Mouse (Mus musculus) intestine, embryonic 16.5 days (tissue): ENCODE results near the gene Poc1b. TPM values are rescaled to one million over a fixed set of nuclear protein-coding genes. Genes with fewer than 3 reads are reported as not detected.

Source experiments
- ATAC-seq: fragments of 200-750 bp; cut with Nextera tagmentation; 2 replicates; pipeline ENCODE4 v1.8.0; 2017; ENCODE audit warnings: moderate TSS enrichment, moderate library complexity
- H3K27ac ChIP-seq: fragments of 300-500 bp; sonication (generic); 2 replicates; pipeline ENCODE4 v1.5.1; 2014; ENCODE audit warnings: mild to moderate bottlenecking, low read length
- H3K27me3 ChIP-seq: fragments of 300-500 bp; sonication (generic); replicated peaks from 2 replicates; pipeline ENCODE4 v1.6.1; 2014; ENCODE audit warnings: low read length, control low read depth, mixed read lengths; ENCODE audit not compliant: control insufficient read depth, insufficient read depth
- H3K36me3 ChIP-seq: fragments of 300-500 bp; sonication (generic); 2 replicates; pipeline ENCODE4 v1.6.1; 2014; ENCODE audit warnings: low read length, control low read depth; ENCODE audit not compliant: control insufficient read depth, insufficient read depth
- H3K4me1 ChIP-seq: fragments of 300-500 bp; sonication (generic); 2 replicates; pipeline ENCODE4 v1.6.1; 2014; ENCODE audit warnings: low read length, control low read depth, mixed read lengths; ENCODE audit not compliant: control insufficient read depth, insufficient read depth
- H3K4me2 ChIP-seq: fragments of 300-500 bp; sonication (generic); 2 replicates; pipeline ENCODE4 v1.6.1; 2014; ENCODE audit warnings: low read depth, low read length, control low read depth
- H3K4me3 ChIP-seq: fragments of 300-500 bp; sonication (generic); 2 replicates; pipeline ENCODE4 v1.5.1; 2014; ENCODE audit warnings: mild to moderate bottlenecking, low read length
- H3K9ac ChIP-seq: fragments of 300-500 bp; sonication (generic); 2 replicates; pipeline ENCODE4 v1.6.1; 2014; ENCODE audit warnings: low read depth, low read length
- H3K9me3 ChIP-seq: fragments of 300-500 bp; sonication (generic); 2 replicates; pipeline ENCODE4 v1.6.1; 2016; ENCODE audit warnings: low read length, control low read depth; ENCODE audit not compliant: control insufficient read depth
- WGBS: fragments of 180-500 bp; shearing (Covaris S2); extraction: QIAGEN DNeasy Blood & Tissue Kit; methylation state at CpG from one replicate; pipeline ENCODE4 v1.1.7; 2014; 5-methylcytosine and 5-hydroxymethylcytosine counted together
- polyA plus RNA-seq: library from polyadenylated mRNA; unstranded; fragments of >200 nt; fragmentation: Nextera tagmentation; extraction: Ambion mirVana; gene quantifications from 2 replicates; pipeline ENCODE4 v1.2.1, GENCODE M21; 2015

The Poc1b gene
- polyA plus RNA-seq, 1 experiment from 2014 or later = 20.5 TPM

GRCm38 (mm10) chr10:99203163-99203562, 96.3 kb downstream of the Poc1b start:
- H3K9me3 ChIP-seq = no peaks in the 10 kb centered on the region
- no peaks in the 10 kb centered on the region for H3K36me3 ChIP-seq
- peaks cover 8% of the 10 kb centered on the region for H3K4me1 ChIP-seq
- H3K27ac ChIP-seq = peak overlapping the region; percentile 71; the same call in 1 of the 2 replicates
- WGBS = 56% methylated on average over 5 of the region's 5 CpGs
- H3K4me3 ChIP-seq = no peak overlapping the region
- no peak overlapping the region for H3K4me2 ChIP-seq
- ATAC-seq = no peak
- peak overlapping the region; percentile 60 for H3K9ac ChIP-seq
- no peaks in the 10 kb centered on the region for H3K27me3 ChIP-seq

GRCm38 (mm10) chr10:99203577-99204487, 97.0 kb downstream of the Poc1b start:
- ATAC-seq = peak; percentile 69
- peak overlapping the region; percentile 38 for H3K4me3 ChIP-seq
- no peaks in the 10 kb centered on the region for H3K27me3 ChIP-seq
- peaks cover 8% of the 10 kb centered on the region for H3K4me1 ChIP-seq
- H3K27ac ChIP-seq = peak overlapping the region; percentile 71
- no peaks in the 10 kb centered on the region for H3K36me3 ChIP-seq
- H3K9ac ChIP-seq = peak overlapping the region; percentile 60
- H3K4me2 ChIP-seq = peak overlapping the region; percentile 56
- WGBS = 7% methylated on average over 28 of the region's 29 CpGs
- H3K9me3 ChIP-seq = no peaks in the 10 kb centered on the region

GRCm38 (mm10) chr10:99204553-99204952, 97.7 kb downstream of the Poc1b start:
- 13% methylated on average over 11 of the region's 11 CpGs for WGBS
- ATAC-seq = 0 out of 2 replicates have a peak, but pooled peaks have one; percentile 17
- H3K9ac ChIP-seq = peak overlapping the region; percentile 60

GRCm38 (mm10) chr10:99207121-99207520, 100.3 kb downstream of the Poc1b start:
- H3K4me2 ChIP-seq = no peak overlapping the region

More at GRCm38 (mm10) chr10:99204553-99204952, 97.7 kb downstream of the Poc1b start:
- H3K36me3 ChIP-seq = no peaks in the 10 kb centered on the region
- no peaks in the 10 kb centered on the region for H3K27me3 ChIP-seq
- H3K4me2 ChIP-seq = peak overlapping the region; percentile 56
- H3K9me3 ChIP-seq = no peaks in the 10 kb centered on the region
- H3K4me1 ChIP-seq = peaks cover 11% of the 10 kb centered on the region
- peak overlapping the region; percentile 71 for H3K27ac ChIP-seq
- peak overlapping the region; percentile 38 for H3K4me3 ChIP-seq

GRCm38 (mm10) chr10:99209146-99209800, 102.4 kb downstream of the Poc1b start:
- Histone ChIP-seq H3K27ac (no peak overlapping the region), H3K27me3 (no peaks in the 10 kb centered on the region), H3K4me3 (no peak overlapping the region), H3K9ac (no peak overlapping the region), H3K4me2 (no peak overlapping the region), H3K9me3 (no peaks in the 10 kb centered on the region), H3K4me1 (peaks cover 6% of the 10 kb centered on the region; the same call in 1 of the 2 replicates), H3K36me3 (no peaks in the 10 kb centered on the region)
- ATAC-seq = no peak
- 75% methylated on average over 13 of the region's 13 CpGs for WGBS

More at GRCm38 (mm10) chr10:99207121-99207520, 100.3 kb downstream of the Poc1b start:
- Histone ChIP-seq H3K27ac (no peak overlapping the region), H3K9me3 (no peaks in the 10 kb centered on the region), H3K4me3 (no peak overlapping the region), H3K9ac (no peak overlapping the region), H3K4me1 (peaks cover 14% of the 10 kb centered on the region), H3K36me3 (no peaks in the 10 kb centered on the region), H3K27me3 (no peaks in the 10 kb centered on the region)
- ATAC-seq = no peak
- 51% methylated on average over 2 of the region's 2 CpGs for WGBS

GRCm38 (mm10) chr10:99211021-99211420, 104.2 kb downstream of the Poc1b start:
- H3K9me3 ChIP-seq = no peaks in the 10 kb centered on the region
- no peak overlapping the region for H3K27ac ChIP-seq
- H3K36me3 ChIP-seq = no peaks in the 10 kb centered on the region
- H3K4me2 ChIP-seq = no peak overlapping the region
- peaks cover 6% of the 10 kb centered on the region; the same call in 1 of the 2 replicates for H3K4me1 ChIP-seq
- ATAC-seq = 0 out of 2 replicates have a peak, but pooled peaks have one; percentile 22
- 87% methylated on average over 6 of the region's 6 CpGs for WGBS
- no peaks in the 10 kb centered on the region for H3K27me3 ChIP-seq
- H3K4me3 ChIP-seq = no peak overlapping the region
- no peak overlapping the region for H3K9ac ChIP-seq

GRCm38 (mm10) chr10:99211503-99212265, 104.8 kb downstream of the Poc1b start:
- no peak overlapping the region for H3K9ac ChIP-seq
- H3K4me2 ChIP-seq = no peak overlapping the region
- no peaks in the 10 kb centered on the region for H3K27me3 ChIP-seq
- H3K4me3 ChIP-seq = no peak overlapping the region
- peaks cover 6% of the 10 kb centered on the region; the same call in 1 of the 2 replicates for H3K4me1 ChIP-seq
- WGBS = 77% methylated on average over 9 of the region's 9 CpGs
- H3K36me3 ChIP-seq = no peaks in the 10 kb centered on the region
- no peaks in the 10 kb centered on the region for H3K9me3 ChIP-seq
- ATAC-seq = peak; percentile 94
- H3K27ac ChIP-seq = 0 out of 2 replicates have a peak overlapping the region, but pooled peaks have one; percentile 2

- Histone ChIP-seq H3K9ac (no peak overlapping the region), H3K4me2 (no peak overlapping the region), H3K4me3 (no peak overlapping the region), H3K36me3 (no peaks in the 10 kb centered on the region), H3K27ac (no peak overlapping the region), H3K9me3 (no peaks in the 10 kb centered on the region), H3K4me1 (peaks cover 2% of the 10 kb centered on the region; the same call in 1 of the 2 replicates), H3K27me3 (no peaks in the 10 kb centered on the region)
- WGBS = 83% methylated on average over 15 of the region's 15 CpGs
- ATAC-seq = no peak
Observed at GRCm38 (mm10) chr10:99214421-99215299, 107.8 kb downstream of the Poc1b start.
